Mouse (Mus musculus): Measurements from ENCODE around the gene Btn2a2.
A peak's percentile ranks its signal among the peaks of the same experiment; 100 is the strongest.

Btn2a2 gene

GRCm38 (mm10) chr13:23497656-23498321, 9.1 kb upstream of the Btn2a2 start:
- peak in 1 of 2 experiments; percentile 22 for DNase-seq (ENCODE audit: low spot score in 2 of 2)

- no peak for DNase-seq (ENCODE audit: low spot score in 2 of 2)
Observed at GRCm38 (mm10) chr13:23495526-23495925, 6.9 kb upstream of the Btn2a2 start.

- DNase-seq (ENCODE audit: low spot score in 2 of 2): no peak
Observed at GRCm38 (mm10) chr13:23491990-23492389, 3.3 kb upstream of the Btn2a2 start.

GRCm38 (mm10) chr13:23491263-23491662, 2.6 kb upstream of the Btn2a2 start:
- DNase-seq (ENCODE audit: low spot score in 2 of 2): no peak

- DNase-seq (ENCODE audit: low spot score in 2 of 2): no peak
Observed at GRCm38 (mm10) chr13:23490863-23491262, 2.2 kb upstream of the Btn2a2 start.

- no peak for DNase-seq (ENCODE audit: low spot score in 2 of 2)
Observed at GRCm38 (mm10) chr13:23485271-23485670, 3.4 kb downstream of the Btn2a2 start.

GRCm38 (mm10) chr13:23483153-23483552, 5.5 kb downstream of the Btn2a2 start:
- no peak for DNase-seq (ENCODE audit: low spot score in 2 of 2)

GRCm38 (mm10) chr13:23475658-23476057, 13.0 kb downstream of the Btn2a2 start:
- DNase-seq (ENCODE audit: low spot score in 2 of 2): no peak

GRCm38 (mm10) chr13:23466911-23467310, 21.7 kb downstream of the Btn2a2 start:
- peak; percentile 29 to 53 for DNase-seq (ENCODE audit: low spot score in 2 of 2)

GRCm38 (mm10) chr13:23466306-23466705, 22.4 kb downstream of the Btn2a2 start:
- no peak for DNase-seq (ENCODE audit: low spot score in 2 of 2)

- DNase-seq (ENCODE audit: low spot score in 2 of 2): no peak
Observed at GRCm38 (mm10) chr13:23465600-23466109, 23.0 kb downstream of the Btn2a2 start, which contains the start of gene Btn1a1. TSS of gene Btn1a1 (minus strand) at chr13:23465901.

GRCm38 (mm10) chr13:23464841-23465366, 23.8 kb downstream of the Btn2a2 start:
- DNase-seq (ENCODE audit: low spot score in 2 of 2): no peak

- no peak for DNase-seq (ENCODE audit: low spot score in 2 of 2)
Observed at GRCm38 (mm10) chr13:23464224-23464637, 24.4 kb downstream of the Btn2a2 start.

GRCm38 (mm10) chr13:23463381-23464223, 25.1 kb downstream of the Btn2a2 start:
- DNase-seq (ENCODE audit: low spot score in 2 of 2): peak; percentile 75 to 82

- DNase-seq (ENCODE audit: low spot score in 2 of 2): no peak
Observed at GRCm38 (mm10) chr13:23462669-23463068, 26.0 kb downstream of the Btn2a2 start.

- DNase-seq (ENCODE audit: low spot score in 2 of 2): no peak
Observed at GRCm38 (mm10) chr13:23462063-23462462, 26.6 kb downstream of the Btn2a2 start.

GRCm38 (mm10) chr13:23459264-23459846, 29.3 kb downstream of the Btn2a2 start:
- DNase-seq (ENCODE audit: low spot score in 2 of 2): no peak

GRCm38 (mm10) chr13:23453926-23454325, 34.7 kb downstream of the Btn2a2 start:
- DNase-seq (ENCODE audit: low spot score in 2 of 2): no peak

- DNase-seq (ENCODE audit: low spot score in 2 of 2): peak; percentile 52 to 61
Observed at GRCm38 (mm10) chr13:23453362-23453862, 35.2 kb downstream of the Btn2a2 start.

GRCm38 (mm10) chr13:23450398-23450797, 38.3 kb downstream of the Btn2a2 start:
- peak; percentile 83 to 87 for DNase-seq (ENCODE audit: low spot score in 2 of 2)

- no peak for DNase-seq (ENCODE audit: low spot score in 2 of 2)
Observed at GRCm38 (mm10) chr13:23449235-23450095, 39.2 kb downstream of the Btn2a2 start.

Data from right cerebral cortex, postnatal 36 days (tissue).